Mouse (Mus musculus) cerebellum, postnatal 25 days (tissue): ENCODE data around the gene Ugt2b1.
A peak's percentile ranks its signal among the peaks of the same experiment; 100 is the strongest.
"Not testable (repeated sequence)": the region's sequence is repeated elsewhere in the genome, so short reads cannot be mapped to it uniquely, and the experiment has no call there.

Source experiments
- DNase-seq, 2 experiments: peaks; one replicate each; pipeline ENCODE4 v3.0.0; 2021; ENCODE audit warnings: mixed read lengths in 2 of 2

Gene Ugt2b1

GRCm38 (mm10) chr5:86926426-86926825 is at the start of gene Ugt2b1:
Gene Ugt2b1, minus strand, starts transcription at chr5:86926530.
- DNase-seq, result no peak

DNA sequence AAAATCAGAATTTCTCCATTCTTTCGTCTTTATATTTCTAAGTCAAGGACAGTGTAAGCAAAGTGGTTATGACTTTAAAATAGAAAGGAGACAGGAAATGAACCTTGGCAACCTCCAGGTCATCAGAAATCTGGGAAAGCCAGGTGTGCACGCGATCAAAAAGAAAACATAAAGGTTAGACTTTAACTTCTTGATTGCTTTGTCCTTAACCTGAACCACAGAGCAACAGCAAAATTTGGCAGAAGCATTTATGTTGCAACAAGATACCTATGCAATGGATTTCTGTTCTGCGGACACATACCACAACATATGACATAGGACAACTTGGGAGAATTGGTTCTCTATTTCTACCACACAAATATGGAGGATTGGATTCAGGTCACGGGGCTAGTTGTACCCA is 40.9 kb upstream of the Ugt2b1 start:
- DNase-seq, result not testable (repeated sequence)

- not testable (repeated sequence) for DNase-seq
Observed at GRCm38 (mm10) chr5:86962849-86963248, 36.5 kb upstream of the Ugt2b1 start.

- DNase-seq, result no peak
Observed at GRCm38 (mm10) chr5:86961587-86962358, 35.4 kb upstream of the Ugt2b1 start.

- no peak for DNase-seq
Observed at GRCm38 (mm10) chr5:86960504-86960903, 34.2 kb upstream of the Ugt2b1 start.

- DNase-seq, result no peak
Observed at GRCm38 (mm10) chr5:86942111-86942510, 15.8 kb upstream of the Ugt2b1 start.

GRCm38 (mm10) chr5:86920661-86921233 is 5.6 kb downstream of the Ugt2b1 start:
- no peak for DNase-seq

DNA sequence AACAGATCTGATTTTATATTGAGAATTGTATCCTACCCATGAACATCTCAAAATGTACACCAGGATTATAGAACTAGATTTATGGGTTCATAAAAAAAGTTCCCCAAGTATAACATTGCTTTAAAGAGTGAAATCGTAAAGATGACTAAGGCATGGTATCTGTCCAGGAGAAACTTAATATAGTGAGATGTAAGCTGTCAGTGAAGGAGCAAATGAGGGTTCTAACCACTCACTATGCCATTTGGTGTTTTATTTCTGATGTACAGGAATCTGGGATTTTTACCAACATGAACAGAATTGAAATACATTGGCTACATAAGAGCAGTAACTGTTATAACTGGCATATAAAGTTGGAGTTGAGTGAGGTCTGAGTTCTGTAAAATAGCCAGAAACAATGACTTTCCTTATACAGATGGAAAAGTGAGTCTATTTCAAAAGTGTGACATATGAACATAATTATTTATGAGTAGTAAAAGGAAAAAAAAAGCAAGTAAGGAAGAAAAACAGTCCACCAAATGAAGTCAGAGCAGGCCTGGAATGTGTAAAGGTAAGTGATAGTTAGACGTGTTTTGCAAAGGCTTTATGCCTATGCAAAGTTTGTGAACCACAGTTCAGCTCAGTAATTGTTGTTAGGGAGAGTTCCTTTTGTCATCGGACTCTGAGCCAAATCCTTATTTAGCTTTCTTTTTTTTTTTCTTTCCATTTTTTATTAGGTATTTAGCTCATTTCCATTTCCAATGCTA is 14.8 kb downstream of the Ugt2b1 start:
- no peak for DNase-seq

DNA sequence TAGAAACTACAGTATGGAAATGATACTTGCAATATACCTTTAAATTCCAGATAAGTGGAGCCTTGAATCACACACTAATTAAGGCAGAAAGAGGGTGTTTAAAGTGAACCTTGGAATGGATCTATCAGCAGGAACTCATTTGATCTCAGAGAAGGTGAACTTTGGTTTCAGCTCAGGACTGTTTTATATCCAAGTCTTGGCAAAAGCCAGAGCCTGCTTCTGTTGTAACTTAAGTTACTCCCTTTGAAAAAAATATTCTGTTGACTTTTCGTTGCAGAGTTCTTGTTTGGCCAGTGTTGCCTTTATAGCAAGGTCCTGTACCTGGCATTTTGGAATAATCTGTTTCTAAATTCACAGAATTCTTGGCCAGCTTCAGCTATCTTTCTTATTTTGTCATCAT is 15.6 kb downstream of the Ugt2b1 start:
- no peak for DNase-seq

GRCm38 (mm10) chr5:86906758-86907157 is 19.6 kb downstream of the Ugt2b1 start, which contains the start of gene Ugt2b34:
Gene Ugt2b34, minus strand, starts transcription at chr5:86906937.
- no peak for DNase-seq

DNA sequence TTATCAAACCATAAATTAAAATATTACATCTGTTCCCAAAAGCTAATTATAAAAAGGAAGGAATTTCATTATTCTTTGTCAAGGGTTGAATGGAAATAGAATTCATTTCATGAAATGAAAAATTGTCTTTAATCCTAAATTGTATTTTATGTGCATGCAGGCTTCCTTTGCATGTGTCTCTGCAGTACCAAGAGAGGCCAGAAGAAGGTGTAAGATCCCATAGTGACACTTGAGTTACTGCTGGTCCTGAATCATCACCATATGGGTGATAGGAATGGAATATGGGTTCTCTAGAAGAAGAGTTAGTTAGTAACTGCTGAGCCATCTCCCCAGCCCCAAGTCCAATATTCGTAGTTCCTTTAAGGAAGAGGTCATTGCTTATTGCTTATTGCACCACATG is 36.4 kb downstream of the Ugt2b1 start:
- DNase-seq, result no peak

GRCm38 (mm10) chr5:86888420-86888819 is 37.9 kb downstream of the Ugt2b1 start:
- DNase-seq, result peak in 1 of 2 experiments; percentile 3

- no peak for DNase-seq
Observed at GRCm38 (mm10) chr5:86887081-86887480, 39.2 kb downstream of the Ugt2b1 start.

- DNase-seq, result no peak
Observed at GRCm38 (mm10) chr5:86886620-86887019, 39.7 kb downstream of the Ugt2b1 start.

GRCm38 (mm10) chr5:86871877-86872276 is 54.5 kb downstream of the Ugt2b1 start:
- peak; percentile 18 to 52 for DNase-seq
